Mouse (Mus musculus) gonadal fat pad, adult 2 months (tissue): ENCODE data around the gene Eva1a. TPM values are rescaled to one million over a fixed set of nuclear protein-coding genes. Genes with fewer than 3 reads are reported as not detected.

Experiments used
- DNase-seq: peaks from one replicate; pipeline ENCODE4 v3.0.0-alpha.2; 2012; ENCODE audit warnings: low read depth
- polyA plus RNA-seq: library from polyadenylated mRNA; depleted of rRNA; stranded (reverse); fragments of >200 nt; gene quantifications from 2 replicates; pipeline ENCODE4 v1.2.3, GENCODE M21; 2012

Eva1a gene
- polyA plus RNA-seq, 1 experiment = 6.7 TPM

GRCm38 (mm10) chr6:82066515-82067081, 25.8 kb downstream of the Eva1a start:
- no peak for DNase-seq

GRCm38 (mm10) chr6:82070459-82070858, 29.6 kb downstream of the Eva1a start:
- DNase-seq = no peak

GRCm38 (mm10) chr6:82073011-82073410, 32.2 kb downstream of the Eva1a start:
- DNase-seq = no peak

- no peak for DNase-seq
These were observed 32.7 kb downstream of the Eva1a start for GRCm38 (mm10) chr6:82073567-82073966.

- no peak for DNase-seq
These were observed 35.5 kb downstream of the Eva1a start for GRCm38 (mm10) chr6:82076364-82076763.

GRCm38 (mm10) chr6:82078875-82079274, 38.0 kb downstream of the Eva1a start:
- DNase-seq = no peak

GRCm38 (mm10) chr6:82083655-82084054, 42.8 kb downstream of the Eva1a start:
- no peak for DNase-seq

GRCm38 (mm10) chr6:82084235-82084634, 43.4 kb downstream of the Eva1a start:
- no peak for DNase-seq

- DNase-seq = no peak
These were observed 44.6 kb downstream of the Eva1a start for GRCm38 (mm10) chr6:82085313-82085908.

GRCm38 (mm10) chr6:82088133-82088532, 47.3 kb downstream of the Eva1a start:
- DNase-seq = no peak

- DNase-seq = no peak
These were observed 50.9 kb downstream of the Eva1a start for GRCm38 (mm10) chr6:82091773-82092172.

- no peak for DNase-seq
These were observed 56.9 kb downstream of the Eva1a start for GRCm38 (mm10) chr6:82097705-82098104.

- DNase-seq = no peak
These were observed 57.6 kb downstream of the Eva1a start for GRCm38 (mm10) chr6:82098456-82098855.

- DNase-seq = no peak
These were observed 69.6 kb downstream of the Eva1a start for GRCm38 (mm10) chr6:82110473-82110872.

GRCm38 (mm10) chr6:82111111-82111510, 70.3 kb downstream of the Eva1a start:
- no peak for DNase-seq

GRCm38 (mm10) chr6:82111540-82111939, 70.7 kb downstream of the Eva1a start:
- DNase-seq = no peak

GRCm38 (mm10) chr6:82112127-82113090, 71.6 kb downstream of the Eva1a start:
- no peak for DNase-seq

GRCm38 (mm10) chr6:82115335-82115965, 74.6 kb downstream of the Eva1a start:
- DNase-seq = no peak

- no peak for DNase-seq
These were observed 75.3 kb downstream of the Eva1a start for GRCm38 (mm10) chr6:82116176-82116575.

- no peak for DNase-seq
These were observed 77.0 kb downstream of the Eva1a start for GRCm38 (mm10) chr6:82117871-82118270.

GRCm38 (mm10) chr6:82119322-82120162, 78.7 kb downstream of the Eva1a start:
- no peak for DNase-seq
